In genomic region chr3:156952970-156953369, GRCm38 (mm10) we compare ENCODE assay signal across 30 mouse cellular contexts.
DNase-seq lines count a peak whose midpoint lies in the region; ATAC-seq lines count a peak whose summit lies in the region.
"Had no signal": no experiment of that assay in that cellular context is flagged by ENCODE, and none has a peak within 500 bp of the region (broad histone marks: within the 10 kb centered on the region; RNA-seq: fewer than 3 reads in every experiment).

No protein-coding gene starts in this region.

- DNase-seq in forebrain, embryonic 10.5 days (ENCODE audit: extremely low spot score, low spot score): no peak
- peak; percentile 14 for DNase-seq in layer of hippocampus, adult 9-11 months
- DNase-seq in layer of hippocampus, postnatal 25 days (ENCODE audit: extremely low spot score in 1 of 2, low spot score in 1 of 2): no peak
- DNase-seq in brain, adult 2 months (ENCODE audit: low read depth, low spot score): peak; percentile 68
- no peak for DNase-seq in kidney, adult 18-20 months
- DNase-seq: adrenal gland, postnatal 36 days; B cell, adult 2 months; cerebellum, adult 11-12 months; cerebellum, postnatal 14 days; gastrocnemius, postnatal 25 days; heart, adult 2 months; kidney, postnatal 36 days; lung, embryonic 14.5 days; lung, postnatal 36 days; retina, postnatal 1 day; spleen, adult 18-20 months; thymus, postnatal 14 days had no signal

- 67% methylated on average over 6 of the region's 6 CpGs for WGBS in forebrain, embryonic 15.5 days
- WGBS in forebrain, embryonic 10.5 days: 88% methylated on average over 6 of the region's 6 CpGs
- 69% methylated on average over 6 of the region's 6 CpGs for WGBS in forebrain, embryonic 16.5 days

- H3K27me3 ChIP-seq in forebrain, embryonic 15.5 days: no peaks in the 10 kb centered on the region
- no peaks in the 10 kb centered on the region for H3K27me3 ChIP-seq in forebrain, embryonic 10.5 days (ENCODE audit: poor library complexity, severe bottlenecking)
- H3K27me3 ChIP-seq in forebrain, embryonic 16.5 days (replicated peaks; ENCODE audit: control insufficient read depth, insufficient read depth, low read length): no peaks in the 10 kb centered on the region
- H3K27me3 ChIP-seq: CH12.LX; embryonic facial prominence, embryonic 13.5 days; kidney, embryonic 15.5 days; limb, embryonic 15.5 days; midbrain, embryonic 15.5 days; neural tube, embryonic 13.5 days; Patski had no signal

- H3K27ac ChIP-seq in forebrain, embryonic 15.5 days (replicated peaks): no peak overlapping the region
- H3K27ac ChIP-seq in forebrain, embryonic 10.5 days: no peak overlapping the region
- H3K27ac ChIP-seq in forebrain, embryonic 16.5 days (ENCODE audit: low read length): no peak overlapping the region
- H3K27ac ChIP-seq: embryonic facial prominence, embryonic 13.5 days; heart, adult 2 months; kidney, embryonic 15.5 days; limb, embryonic 15.5 days; liver, embryonic 14.5 days; midbrain, embryonic 15.5 days; neural tube, embryonic 13.5 days had no signal

- ATAC-seq in forebrain, embryonic 15.5 days (replicated peaks): 0 out of 2 replicates have a peak, but pooled peaks have one; percentile 17
- peak; percentile 70 for ATAC-seq in forebrain, embryonic 16.5 days
- ATAC-seq: intestine, postnatal 0 days; midbrain, embryonic 15.5 days; Patski had no signal

- H3K4me3 ChIP-seq in forebrain, embryonic 15.5 days: no peak overlapping the region
- no peak overlapping the region for H3K4me3 ChIP-seq in forebrain, embryonic 10.5 days
- H3K4me3 ChIP-seq in forebrain, embryonic 16.5 days (replicated peaks; ENCODE audit: low read length): no peak overlapping the region
- H3K4me3 ChIP-seq: embryonic facial prominence, embryonic 13.5 days; heart, adult 2 months; kidney, embryonic 15.5 days; limb, embryonic 15.5 days; midbrain, embryonic 15.5 days; myocyte; neural tube, embryonic 13.5 days had no signal

- no peaks in the 10 kb centered on the region for H3K36me3 ChIP-seq in forebrain, embryonic 15.5 days
- no peaks in the 10 kb centered on the region for H3K36me3 ChIP-seq in forebrain, embryonic 10.5 days (replicated peaks)
- no peaks in the 10 kb centered on the region for H3K36me3 ChIP-seq in forebrain, embryonic 16.5 days (ENCODE audit: control insufficient read depth, insufficient read depth)
- H3K36me3 ChIP-seq: embryonic facial prominence, embryonic 13.5 days; G1E; kidney, embryonic 15.5 days; limb, embryonic 15.5 days; midbrain, embryonic 15.5 days; neural tube, embryonic 13.5 days had no signal

- no peak overlapping the region for H3K9ac ChIP-seq in forebrain, embryonic 15.5 days (replicated peaks)
- no peak overlapping the region for H3K9ac ChIP-seq in forebrain, embryonic 16.5 days (replicated peaks; ENCODE audit: low read depth, low read length)
- H3K9ac ChIP-seq: embryonic facial prominence, embryonic 13.5 days; kidney, embryonic 15.5 days; limb, embryonic 15.5 days; liver, embryonic 14.5 days; lung, embryonic 14.5 days; midbrain, embryonic 15.5 days; neural tube, embryonic 13.5 days had no signal

- H3K4me2 ChIP-seq in forebrain, embryonic 15.5 days (replicated peaks): no peak overlapping the region
- no peak overlapping the region for H3K4me2 ChIP-seq in forebrain, embryonic 16.5 days (ENCODE audit: low read length)
- H3K4me2 ChIP-seq: embryonic facial prominence, embryonic 13.5 days; kidney, embryonic 15.5 days; limb, embryonic 15.5 days; lung, embryonic 14.5 days; midbrain, embryonic 15.5 days; neural tube, embryonic 13.5 days had no signal

- no peaks in the 10 kb centered on the region for H3K9me3 ChIP-seq in forebrain, embryonic 15.5 days
- H3K9me3 ChIP-seq in forebrain, embryonic 10.5 days: no peaks in the 10 kb centered on the region
- H3K9me3 ChIP-seq in forebrain, embryonic 16.5 days (ENCODE audit: control insufficient read depth, low read length): no peaks in the 10 kb centered on the region
- H3K9me3 ChIP-seq: embryonic facial prominence, embryonic 13.5 days; kidney, embryonic 15.5 days; limb, embryonic 15.5 days; midbrain, embryonic 15.5 days; neural tube, embryonic 13.5 days had no signal

- H3K4me1 ChIP-seq in forebrain, embryonic 15.5 days: peaks cover 3% of the 10 kb centered on the region; the same call in 1 of the 2 replicates
- H3K4me1 ChIP-seq in forebrain, embryonic 10.5 days: no peaks in the 10 kb centered on the region
- peaks cover under 1% of the 10 kb centered on the region for H3K4me1 ChIP-seq in forebrain, embryonic 16.5 days (replicated peaks; ENCODE audit: control insufficient read depth, insufficient read depth, low read length)
- H3K4me1 ChIP-seq: embryonic facial prominence, embryonic 13.5 days; kidney, embryonic 15.5 days; limb, embryonic 15.5 days; neural tube, embryonic 13.5 days had no signal

Comparison
In these comparisons a context has a peak if more than half of its experiments do, and no peak if none do; other contexts are left out.
1. DNase-seq: peak in layer of hippocampus, adult 9-11 months (single experiment) and brain, adult 2 months (single experiment); none in forebrain, embryonic 10.5 days (single experiment), layer of hippocampus, postnatal 25 days (0 of 2) and kidney, adult 18-20 months (single experiment).